Mouse (Mus musculus): ENCODE results near the gene Gpr55.

DNA sequence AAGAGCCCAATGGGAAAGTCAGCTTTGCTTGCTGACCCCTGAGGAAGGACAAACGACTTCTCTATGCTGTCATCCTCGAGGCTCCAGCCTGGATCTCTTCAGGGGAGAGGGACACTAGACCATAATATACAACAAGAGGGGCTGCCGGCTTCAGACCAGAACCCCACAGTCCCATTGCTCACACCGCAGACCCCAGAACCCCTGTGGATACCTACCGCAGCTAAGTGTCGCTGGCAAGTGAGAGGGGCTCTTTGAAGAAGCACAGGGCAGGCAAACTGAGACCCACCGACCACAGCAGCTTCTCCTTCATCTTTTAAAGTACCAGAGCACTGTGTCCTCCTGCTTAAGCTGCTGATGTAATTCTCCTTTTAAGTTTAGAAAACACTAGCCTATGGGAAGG, 26.2 kb downstream of the Gpr55 start:
- no peak for TF ChIP-seq CTCF (conservative IDR thresholded peaks at IDR 0.05; ENCODE audit: low read length)
- TF ChIP-seq NANOG (IDR thresholded peaks at IDR 0.05; ENCODE audit: borderline replicate concordance, low read length) = no peak

Data from E14TG2a.4 (cell line).